Mouse (Mus musculus) spleen, embryonic (tissue): ENCODE data around the gene Spats2.

Experiments used
- CTCF ChIA-PET: fragments of 350-600 bp; sonication (Branson Sonifier 250); formaldehyde crosslinking; loops from one replicate; lab custom pipeline; 2022; lab: Charles Lee

The Spats2 gene

DNA sequence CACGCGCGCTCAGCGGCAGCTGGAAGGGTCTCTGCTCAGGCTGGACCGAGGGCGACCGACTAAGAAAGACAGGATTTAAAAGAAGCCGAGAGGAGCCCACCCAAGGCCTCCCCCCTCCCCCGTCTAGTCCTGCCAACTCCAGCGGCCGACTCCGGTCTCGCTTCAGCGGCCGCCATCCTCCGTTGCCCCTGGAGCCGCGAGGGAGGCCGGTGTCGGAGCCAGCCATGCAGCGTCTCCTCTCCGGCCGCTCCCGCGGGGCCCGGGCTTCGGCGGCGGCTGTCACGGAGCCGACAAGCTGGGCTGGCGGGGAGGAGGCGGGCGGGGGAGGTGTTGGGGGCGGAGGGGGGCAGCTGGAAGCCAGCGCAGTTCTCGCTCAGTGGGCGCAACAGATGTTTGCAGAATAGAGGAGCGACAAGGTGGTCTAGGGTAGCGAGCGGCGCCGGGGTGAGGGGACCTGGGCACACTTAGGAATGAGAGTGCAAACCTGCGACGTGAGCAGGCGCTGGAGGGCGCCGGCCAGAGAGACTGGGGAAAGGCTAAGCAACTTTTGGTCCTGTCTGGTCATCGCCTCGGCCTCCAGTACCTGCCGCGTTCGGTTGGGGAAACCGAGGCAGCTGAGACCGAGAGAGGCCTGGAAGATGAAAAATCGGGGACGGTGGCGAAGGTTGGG lies 28.8 kb upstream of the Spats2 start:
- CTCF ChIA-PET, result interaction anchor here (0.5 kb wide), 1 partner anchor 421 kb away, joined by 8 read pairs; no protein-coding TSS in a partner anchor

DNA sequence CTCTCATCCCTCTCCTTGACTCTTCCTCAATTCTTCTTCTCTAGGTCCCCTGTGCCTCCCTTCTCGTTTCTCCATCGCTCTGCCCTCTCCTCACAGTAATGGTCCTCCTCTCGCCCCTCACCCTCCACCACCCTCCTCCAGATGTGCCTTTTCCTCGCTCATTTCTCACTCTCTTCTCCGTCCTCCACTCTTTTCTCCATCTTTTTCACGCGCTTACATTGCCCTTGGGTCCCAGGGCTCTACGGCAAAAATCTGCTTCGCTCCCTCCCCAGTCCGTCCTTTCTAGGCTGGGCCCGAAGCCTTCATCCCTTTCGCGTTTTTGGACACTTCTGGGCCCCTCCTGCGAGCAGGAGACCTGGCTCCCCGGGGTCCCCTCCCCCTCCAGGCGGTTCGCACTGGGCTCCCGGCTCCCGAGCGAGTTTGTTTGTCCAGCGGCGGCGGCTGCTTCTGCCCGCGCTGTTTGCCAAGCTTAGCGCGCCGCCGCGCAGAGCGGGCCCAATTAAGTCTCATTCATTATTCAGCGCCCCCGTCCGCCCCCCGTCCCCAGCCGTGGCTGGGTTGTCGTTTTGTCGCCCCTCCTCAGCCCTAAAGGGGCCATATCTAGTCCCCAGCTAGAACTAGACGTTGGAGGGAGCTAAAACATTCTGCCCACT lies 27.8 kb upstream of the Spats2 start:
- CTCF ChIA-PET, result interaction anchor here (0.7 kb wide), 1 partner anchor 662 kb away, joined by 4 read pairs; no protein-coding TSS in a partner anchor

DNA sequence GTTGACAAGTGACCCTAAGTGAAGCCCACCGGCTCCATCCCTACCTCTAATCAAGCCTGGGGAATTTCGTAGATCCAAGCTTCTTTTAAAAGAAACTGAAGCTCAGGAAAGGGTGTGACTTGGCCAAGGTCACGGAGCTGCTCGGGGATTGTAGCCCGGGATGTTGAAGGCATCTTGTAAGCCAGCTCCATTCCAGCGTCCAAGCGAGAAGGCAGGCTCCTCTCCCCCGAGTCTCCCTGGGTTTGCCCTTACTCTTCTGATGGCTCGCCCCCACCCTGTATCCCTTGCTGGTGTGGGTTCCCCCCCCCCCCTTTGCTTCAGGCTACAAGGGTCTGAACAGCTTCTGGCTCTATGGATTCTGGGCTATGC lies 27.2 kb upstream of the Spats2 start:
- CTCF ChIA-PET, result interaction anchor here (0.6 to 0.7 kb wide), 2 partner anchors 465 to 663 kb away, joined by 3 to 4 read pairs; no protein-coding TSS in a partner anchor

DNA sequence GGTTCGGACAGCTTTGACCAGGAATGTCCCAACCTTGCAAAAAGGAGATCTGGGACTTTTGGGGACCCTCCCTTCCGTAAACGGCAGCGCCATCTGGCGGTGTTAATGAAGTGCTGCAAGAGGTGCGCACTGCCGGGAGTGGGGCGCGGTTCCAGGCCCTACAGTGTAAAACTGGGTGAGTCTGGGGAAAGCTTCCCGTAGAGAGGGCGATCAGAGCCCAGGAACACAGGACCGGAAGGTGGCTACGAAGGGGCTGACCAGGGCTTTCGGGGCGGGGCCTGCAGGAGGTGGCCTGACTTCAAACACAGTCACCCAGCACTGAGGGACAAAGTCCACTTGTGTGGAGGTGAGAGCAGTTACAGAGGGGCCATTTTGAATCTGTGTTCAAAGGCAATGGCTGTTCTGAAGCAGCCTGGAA lies 26.6 kb upstream of the Spats2 start:
- CTCF ChIA-PET, result interaction anchor here (0.6 kb wide), 1 partner anchor 465 kb away, joined by 3 read pairs; no protein-coding TSS in a partner anchor

DNA sequence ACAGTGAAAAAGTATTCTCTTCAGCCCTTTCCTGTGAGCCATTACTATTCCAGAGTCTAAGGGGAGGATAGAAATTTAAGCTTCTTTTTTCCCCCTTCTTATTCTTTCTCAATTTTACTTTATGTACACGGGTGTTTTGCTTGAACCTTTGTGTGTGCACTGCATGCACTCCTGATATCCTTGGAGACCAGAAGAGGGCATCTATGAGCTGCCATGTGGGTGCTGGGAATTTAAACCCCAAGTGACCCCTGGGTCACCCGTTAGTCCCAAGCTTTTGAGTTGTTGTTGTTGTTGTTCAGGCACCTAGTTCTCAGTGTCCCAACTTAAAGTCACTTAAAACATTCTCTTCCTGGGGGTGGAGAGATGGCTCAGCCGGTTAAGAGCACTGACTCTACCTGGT lies 25.7 kb upstream of the Spats2 start:
- CTCF ChIA-PET, result interaction anchor here (0.6 to 0.7 kb wide), 3 partner anchors 10 to 1349 kb away, joined by 3 to 8 read pairs (median 3); no protein-coding TSS in a partner anchor

DNA sequence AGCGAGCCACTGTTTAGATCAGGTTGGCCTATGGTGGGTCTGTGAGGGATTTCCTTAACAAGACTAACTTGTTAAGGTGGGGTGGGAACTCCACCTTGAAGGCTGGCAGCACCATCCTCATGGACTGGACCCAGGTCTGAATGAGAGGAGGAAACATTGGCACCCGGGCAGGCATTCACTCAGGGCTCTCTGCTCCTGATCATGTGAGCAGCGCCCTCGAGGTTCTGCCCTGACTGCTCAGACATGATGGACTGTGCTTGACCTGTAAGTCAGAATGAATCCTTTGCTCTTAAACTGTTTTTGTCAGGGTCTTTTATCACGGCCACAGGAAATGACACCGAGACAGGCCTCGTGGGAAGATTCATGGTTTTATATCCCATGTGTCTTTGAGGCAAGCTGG lies 20.5 kb upstream of the Spats2 start:
- CTCF ChIA-PET, result interaction anchor here (0.7 kb wide), 1 partner anchor 1576 kb away, joined by 19 read pairs; no protein-coding TSS in a partner anchor

DNA sequence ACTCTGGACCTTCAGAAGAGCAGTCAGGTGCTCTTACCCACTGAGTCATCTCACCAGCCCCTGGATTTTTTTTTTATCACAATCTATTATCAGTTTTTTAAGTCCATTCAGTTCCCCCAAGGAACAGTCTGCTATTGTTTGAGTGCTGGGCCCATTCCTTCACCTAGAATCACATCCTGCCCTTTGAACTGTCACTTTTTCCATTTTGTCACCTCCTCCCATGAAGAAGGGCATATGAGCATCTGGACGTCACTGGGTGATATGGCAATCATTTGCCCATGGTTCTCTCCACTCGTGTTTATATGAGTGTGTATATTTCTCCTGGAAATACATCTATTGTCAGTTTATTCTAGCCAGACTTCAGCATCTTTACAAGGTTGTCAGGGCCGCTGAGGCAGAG lies 17.9 kb upstream of the Spats2 start:
- CTCF ChIA-PET, result no interaction called here

DNA sequence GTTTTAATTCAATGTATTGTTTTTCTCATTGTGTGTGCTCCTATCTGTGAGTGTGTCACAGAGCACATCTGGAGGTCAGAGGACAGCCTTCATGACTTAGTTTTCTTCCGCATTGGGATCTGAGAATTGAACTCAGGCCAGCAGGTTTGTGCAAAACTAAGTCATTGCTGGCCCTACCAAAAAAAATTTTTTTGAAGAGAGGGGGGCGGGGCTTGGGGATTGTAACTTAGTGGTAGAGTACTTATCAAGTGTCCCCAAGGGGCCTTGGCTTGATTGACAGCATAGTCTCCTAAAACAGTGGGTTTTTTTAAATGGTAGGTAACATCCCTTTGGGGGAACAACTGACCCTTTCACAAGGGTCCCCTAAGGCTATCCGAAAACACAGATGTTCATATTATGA lies 14.6 kb upstream of the Spats2 start:
- CTCF ChIA-PET, result no interaction called here

DNA sequence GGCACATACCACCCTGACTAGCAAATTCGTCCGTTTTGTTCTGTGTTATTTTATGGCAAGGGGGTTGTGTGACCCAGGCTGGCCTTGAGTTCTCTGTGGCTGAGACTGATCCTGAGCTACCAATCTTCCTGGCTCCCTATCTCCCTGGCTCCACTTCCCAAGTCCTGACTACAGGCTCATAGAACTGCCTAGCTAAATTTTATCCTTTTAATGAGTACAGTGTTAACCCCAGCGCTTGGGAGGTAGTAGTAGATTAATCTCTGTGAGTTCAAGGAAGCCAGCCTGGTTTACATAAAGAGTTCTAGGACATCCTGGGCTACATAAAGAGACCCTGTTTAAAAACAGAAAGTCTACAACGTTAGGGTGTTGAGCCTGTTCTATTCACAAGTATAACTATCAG lies 13.9 kb upstream of the Spats2 start:
- CTCF ChIA-PET, result no interaction called here

DNA sequence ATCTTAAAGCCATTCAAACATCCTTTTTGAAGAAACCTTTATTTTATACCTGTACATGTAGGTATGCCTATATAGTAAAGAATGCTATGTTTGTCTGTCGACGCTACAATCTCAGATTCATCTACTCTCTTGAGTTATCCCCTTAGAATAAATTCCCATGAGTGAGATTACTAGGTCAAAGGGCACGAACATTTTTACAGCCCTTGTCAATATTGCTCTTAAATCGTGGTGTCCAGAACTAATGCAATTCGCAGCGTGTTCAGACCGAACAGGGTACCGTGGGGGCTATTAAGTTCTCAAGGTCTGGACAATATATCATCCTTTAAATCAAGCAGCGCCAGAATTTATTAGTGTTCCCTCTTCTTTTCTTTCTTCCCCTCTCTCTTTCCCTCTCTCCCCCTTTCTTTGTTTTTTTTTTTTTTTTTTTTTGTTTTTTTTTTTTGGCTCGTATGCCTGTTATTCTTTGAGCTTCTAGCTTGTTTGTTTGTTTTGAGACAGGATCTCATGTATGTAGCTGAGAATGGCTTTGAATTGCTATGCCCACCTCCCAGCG lies 12.8 kb upstream of the Spats2 start:
- CTCF ChIA-PET, result no interaction called here

DNA sequence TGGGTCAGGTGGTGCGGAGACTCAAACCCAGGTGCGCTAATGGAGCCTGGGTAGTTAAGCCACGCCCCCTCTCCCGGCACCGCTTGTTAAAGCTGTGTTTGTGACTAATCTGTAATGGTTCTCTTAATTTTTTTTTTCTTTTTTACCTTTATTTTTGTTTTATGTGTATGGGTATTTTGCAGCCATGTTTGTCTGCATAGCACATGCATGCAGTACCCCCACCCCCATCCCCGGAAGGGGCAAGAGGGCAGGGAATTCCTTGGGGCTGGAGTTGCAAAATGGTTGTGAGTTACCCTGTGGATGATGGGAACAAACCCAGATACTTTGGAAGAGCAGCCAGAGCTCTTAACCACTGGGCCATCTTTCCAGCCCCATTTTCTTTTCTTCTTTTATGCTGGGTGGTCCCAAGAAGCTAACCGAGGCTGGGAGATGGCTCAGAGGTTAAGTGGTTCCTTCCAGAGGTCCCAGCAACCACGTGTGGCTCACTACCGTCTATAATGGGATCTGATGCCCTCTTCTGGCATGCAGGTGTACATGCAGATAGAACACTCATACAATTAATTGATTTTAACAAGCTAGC lies 12.2 kb upstream of the Spats2 start:
- CTCF ChIA-PET, result no interaction called here

DNA sequence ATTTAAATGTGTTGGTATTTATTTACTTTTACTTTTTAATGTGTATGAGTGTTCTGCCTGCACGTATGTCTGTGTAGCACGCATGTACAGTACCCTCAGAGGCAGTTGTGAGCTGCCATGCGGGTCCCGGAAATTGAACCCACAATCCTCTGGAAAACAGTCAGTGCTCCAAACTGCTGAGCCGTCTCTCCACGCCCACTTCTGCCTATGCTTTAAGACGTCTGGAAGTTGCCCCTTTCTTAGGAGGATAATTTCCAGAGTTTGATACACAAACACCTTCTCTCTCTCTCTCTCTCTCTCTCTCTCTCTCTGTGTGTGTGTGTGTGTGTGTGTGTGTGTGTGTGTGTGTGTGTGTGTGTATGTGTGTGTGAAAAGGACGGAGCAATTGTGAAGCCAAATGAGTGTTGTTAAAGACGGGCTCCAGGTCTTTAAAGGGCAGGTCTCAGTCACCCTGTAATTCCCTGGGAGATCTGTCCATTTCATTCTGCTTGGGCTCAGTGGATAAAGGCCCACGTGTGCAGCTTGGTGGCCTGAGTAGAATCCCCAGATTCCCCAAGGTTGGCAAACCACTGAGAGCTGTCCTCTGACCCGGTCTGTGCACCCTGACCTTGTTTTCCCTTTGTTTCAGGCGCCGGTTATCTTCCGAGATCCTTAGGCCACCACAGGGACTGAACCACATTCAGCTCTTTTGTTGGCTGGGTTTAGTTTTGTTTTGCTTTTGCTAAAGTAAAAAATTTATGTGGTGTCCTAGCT lies 11.2 kb upstream of the Spats2 start:
- CTCF ChIA-PET, result no interaction called here

DNA sequence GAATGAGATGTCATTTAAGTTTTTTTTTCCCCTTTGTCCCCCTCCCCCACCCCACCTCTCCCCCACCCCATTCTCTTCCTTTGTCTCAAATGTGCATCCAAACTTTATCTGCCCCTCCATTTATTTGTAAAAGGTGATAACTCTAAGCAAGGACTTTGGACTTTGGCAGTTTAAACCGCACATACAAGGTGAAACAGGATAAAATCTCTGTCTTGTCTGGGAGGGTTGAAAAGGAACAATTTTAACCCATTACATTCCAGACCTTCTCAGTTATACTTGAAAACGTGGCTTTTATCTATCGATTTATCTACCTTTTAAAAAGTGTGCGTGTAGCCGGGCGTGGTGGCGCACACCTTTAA lies 10.7 kb upstream of the Spats2 start:
- CTCF ChIA-PET, result no interaction called here

DNA sequence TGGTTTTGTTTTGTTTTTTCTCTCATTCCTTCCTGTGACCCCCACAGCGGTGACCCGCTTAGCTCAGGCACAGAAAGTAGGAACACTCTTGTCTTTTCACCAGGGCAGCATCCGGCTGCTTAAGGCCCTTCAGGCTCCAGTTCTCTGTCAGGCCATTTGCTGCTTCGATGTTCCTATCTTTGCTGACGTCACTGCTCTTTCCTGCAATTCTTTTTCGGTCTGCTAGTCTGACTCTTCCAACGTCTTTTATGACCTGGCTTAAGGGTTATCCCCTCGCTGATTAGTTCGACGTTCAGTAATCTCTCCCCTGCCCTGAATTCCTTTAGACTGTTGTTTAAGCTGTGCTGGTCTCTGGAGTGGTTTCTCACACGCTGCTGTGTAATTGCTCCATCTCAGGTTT lies 9.2 kb upstream of the Spats2 start:
- CTCF ChIA-PET, result no interaction called here

DNA sequence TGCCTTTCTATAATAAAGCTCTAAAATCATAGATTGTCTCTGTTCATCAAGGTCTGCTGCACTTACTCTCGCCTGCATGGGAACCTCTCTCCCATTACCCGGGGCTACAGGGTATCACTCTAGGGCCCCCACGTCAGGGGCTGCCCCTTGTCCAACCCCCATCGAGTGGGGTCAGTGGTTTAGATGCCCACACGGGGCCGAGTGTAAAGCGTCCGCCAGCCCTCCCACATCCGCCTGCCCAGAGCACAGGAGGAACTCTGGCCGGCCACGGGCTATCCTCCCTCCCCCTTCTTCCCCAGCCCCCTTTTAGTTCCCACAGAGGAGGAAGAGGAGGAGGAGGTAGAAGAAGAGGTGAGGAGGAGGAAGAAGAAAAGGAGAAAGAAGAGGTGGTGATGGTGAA lies 4.9 kb upstream of the Spats2 start:
- CTCF ChIA-PET, result interaction anchor here (0.5 kb wide), 1 partner anchor 26 kb away, joined by 8 read pairs; no protein-coding TSS in a partner anchor

DNA sequence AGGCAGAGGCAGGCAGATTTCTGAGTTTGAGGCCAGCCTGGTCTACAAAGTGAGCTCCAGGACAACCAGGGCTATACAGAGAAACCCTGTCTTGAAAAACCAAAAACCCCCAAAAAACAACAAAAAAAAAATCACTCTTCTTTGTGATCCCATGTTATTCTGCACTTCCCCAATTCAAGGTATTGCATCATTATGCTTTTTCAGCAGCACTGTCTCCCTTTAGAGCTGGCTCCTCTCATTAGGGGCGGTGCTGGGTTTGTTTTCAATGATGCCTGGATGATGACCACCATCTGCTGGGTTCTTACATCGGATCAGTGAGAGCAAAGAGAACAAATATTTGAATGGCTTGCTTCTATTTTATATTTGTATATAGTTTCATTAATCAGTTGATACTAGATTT lies 3.1 kb upstream of the Spats2 start:
- CTCF ChIA-PET, result no interaction called here

DNA sequence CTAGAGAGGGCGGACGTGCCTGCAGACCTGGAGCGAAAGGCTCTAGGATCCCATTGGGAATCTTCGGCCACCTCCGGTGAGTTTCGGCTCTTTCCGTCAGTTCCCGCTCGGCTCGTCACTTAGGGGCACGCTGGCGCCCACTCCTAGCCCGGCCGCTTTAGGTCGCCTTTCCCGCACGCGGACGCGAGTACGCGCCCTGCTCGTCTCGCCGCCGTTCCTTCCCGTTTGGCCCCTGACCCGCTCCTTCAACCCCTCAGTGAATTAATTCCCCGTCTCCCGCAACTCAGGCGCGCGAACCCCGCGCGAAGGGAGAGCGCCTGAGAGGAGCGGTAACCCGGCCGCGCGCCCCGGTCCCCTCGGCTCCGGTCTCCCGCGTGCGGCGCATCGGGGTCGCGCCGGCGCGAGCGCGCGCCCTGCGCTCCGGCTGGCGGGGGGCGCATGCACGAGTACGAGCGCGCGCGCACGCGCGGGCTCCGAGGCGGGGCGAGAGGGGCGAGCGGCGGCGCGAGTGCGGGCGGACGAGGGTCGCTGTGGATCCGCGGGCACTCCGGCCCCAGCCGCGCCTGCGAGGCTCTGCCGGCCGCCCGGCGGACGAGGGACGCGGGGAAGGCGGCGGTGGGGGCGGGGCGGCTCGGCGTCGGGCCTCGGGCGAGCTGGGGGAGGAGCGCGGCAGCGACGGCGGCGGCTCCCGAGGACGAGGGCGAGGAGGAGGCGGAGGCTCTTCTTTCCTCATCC lies 532 bp downstream of the Spats2 start:
- CTCF ChIA-PET, result no interaction called here

DNA sequence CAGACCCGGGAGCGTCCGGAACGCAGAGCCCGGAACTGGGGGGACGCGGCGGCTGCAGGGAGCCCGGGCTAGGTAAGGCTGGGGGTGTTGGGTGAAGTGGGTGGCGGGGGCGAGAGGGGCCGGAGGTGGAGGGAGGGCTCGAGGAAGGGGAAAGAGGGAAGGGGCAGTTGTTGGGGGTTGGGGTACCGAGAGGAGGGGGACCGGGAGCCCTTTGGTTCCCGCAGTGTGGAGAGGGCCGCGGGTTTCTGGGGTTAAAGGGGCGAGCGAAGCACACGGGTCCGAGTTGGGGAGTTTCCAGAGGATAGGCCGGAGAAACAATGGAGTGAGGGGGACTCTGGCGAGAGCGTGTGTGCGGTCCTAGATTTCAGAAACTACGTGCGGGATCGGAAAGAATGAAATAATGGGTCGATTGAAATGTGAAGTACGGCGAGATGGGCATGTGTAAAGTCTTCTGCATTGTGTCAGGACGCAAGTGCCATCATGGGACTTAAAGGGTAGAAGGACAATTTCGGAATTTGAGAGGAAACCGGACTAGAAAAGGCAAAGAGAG lies 1.2 kb downstream of the Spats2 start:
- CTCF ChIA-PET, result no interaction called here

DNA sequence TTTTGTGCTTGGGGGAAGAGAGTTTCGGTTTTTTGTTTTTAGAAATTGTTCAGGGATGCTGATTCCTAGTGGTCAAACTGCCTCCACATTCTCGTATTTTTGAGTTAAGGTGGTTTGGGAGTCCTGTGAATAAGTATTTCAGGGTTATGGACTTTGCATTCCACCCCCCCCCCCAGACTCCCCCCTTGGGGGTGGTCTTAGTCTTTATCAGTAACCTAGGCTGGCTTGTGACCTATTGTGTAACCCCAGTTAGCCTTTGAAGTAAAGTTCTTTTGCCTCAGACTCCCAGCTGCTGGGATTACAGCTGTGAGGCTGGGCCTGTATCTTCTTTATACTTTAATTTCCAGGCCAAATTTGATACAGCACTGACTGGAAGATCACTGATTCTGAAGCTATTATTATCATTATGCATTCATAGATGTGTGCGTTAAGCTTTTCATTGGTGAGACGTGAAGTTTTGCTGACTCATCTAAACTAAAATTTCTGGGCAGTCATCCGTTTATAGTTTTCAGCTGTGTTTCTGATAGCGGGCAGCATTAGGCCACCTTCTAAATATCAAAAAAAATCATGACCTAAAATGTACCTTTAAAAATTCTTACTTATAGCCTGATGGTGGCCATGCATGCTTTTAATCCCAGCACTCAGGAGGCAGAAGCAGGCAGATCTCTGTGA lies 2.3 kb downstream of the Spats2 start:
- CTCF ChIA-PET, result no interaction called here

DNA sequence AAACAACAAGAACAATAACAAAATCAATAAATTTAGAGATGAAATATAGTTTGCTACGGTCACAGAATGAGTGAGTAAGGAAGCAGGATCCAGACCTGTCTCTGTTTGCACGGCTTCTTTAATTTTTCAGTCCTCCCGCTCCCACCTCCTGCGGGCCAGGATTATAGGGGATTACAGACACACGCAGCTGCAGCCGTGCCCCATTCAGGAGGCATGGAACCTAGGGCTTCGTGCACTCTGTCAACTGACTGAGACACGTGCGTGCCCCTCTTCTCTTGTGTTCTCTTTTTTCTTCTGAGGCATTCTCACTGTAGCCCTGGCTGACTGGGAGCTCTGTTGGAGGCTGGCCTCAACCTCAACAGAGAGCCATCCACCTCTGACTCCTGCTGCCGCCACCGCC lies 3.7 kb downstream of the Spats2 start:
- CTCF ChIA-PET, result no interaction called here
